Mouse (Mus musculus) embryo, embryonic 11.5 days (tissue): Measurements from ENCODE around the gene Pp2d1.

Experiments used
- DNase-seq: peaks from one replicate; pipeline ENCODE4 v3.0.0-alpha.2; 2012; ENCODE audit warnings: low read depth, low spot score

Pp2d1 gene

GRCm38 (mm10) chr17:53479604-53480041 lies 59.6 kb downstream of the Pp2d1 start:
- DNase-seq: peak; percentile 30

GRCm38 (mm10) chr17:53478858-53479603 lies 60.2 kb downstream of the Pp2d1 start, which contains the start of gene Rab5a:
Gene Rab5a (plus strand): TSS chr17:53479234.
- DNase-seq: peak; percentile 97

- no peak for DNase-seq
Observed at GRCm38 (mm10) chr17:53478066-53478857, 61.0 kb downstream of the Pp2d1 start.

GRCm38 (mm10) chr17:53468697-53469096 lies 70.6 kb downstream of the Pp2d1 start:
- DNase-seq: no peak

- DNase-seq: no peak
Observed at GRCm38 (mm10) chr17:53465569-53465968, 73.7 kb downstream of the Pp2d1 start.

- peak; percentile 16 for DNase-seq
Observed at GRCm38 (mm10) chr17:53463496-53463840, 75.8 kb downstream of the Pp2d1 start.

- DNase-seq: peak; percentile 80
Observed at GRCm38 (mm10) chr17:53462603-53463495, 76.4 kb downstream of the Pp2d1 start, which contains the start of gene Efhb. Gene Efhb (minus strand): TSS chr17:53463321.
